Mouse (Mus musculus) midbrain, embryonic 16.5 days (tissue): ENCODE results near the gene Kif1b. TPM values are rescaled to one million over a fixed set of nuclear protein-coding genes. Genes with fewer than 3 reads are reported as not detected.
"Not testable (repeated sequence)": the region's sequence is repeated elsewhere in the genome, so short reads cannot be mapped to it uniquely, and the experiment has no call there.

Experiments used
- ATAC-seq: fragments of 200-750 bp; cut with Nextera tagmentation; 2 replicates; pipeline ENCODE4 v1.8.0; 2017; ENCODE audit warnings: moderate TSS enrichment
- H3K27ac ChIP-seq: fragments of 300-500 bp; sonication (generic); 2 replicates; pipeline ENCODE4 v1.5.1; 2014; ENCODE audit warnings: mild to moderate bottlenecking, low read length, mixed read lengths
- H3K27me3 ChIP-seq: fragments of 300-500 bp; sonication (generic); 2 replicates; pipeline ENCODE4 v1.6.1; 2014; ENCODE audit warnings: low read depth, low read length, mixed read lengths; ENCODE audit not compliant: control insufficient read depth, insufficient read depth
- H3K36me3 ChIP-seq: fragments of 300-500 bp; sonication (generic); 2 replicates; pipeline ENCODE4 v1.6.1; 2014; ENCODE audit warnings: mild to moderate bottlenecking, low read length, moderate library complexity, mixed read lengths; ENCODE audit not compliant: control insufficient read depth, insufficient read depth
- H3K4me1 ChIP-seq: fragments of 300-500 bp; sonication (generic); 2 replicates; pipeline ENCODE4 v1.6.1; 2014; ENCODE audit warnings: mild to moderate bottlenecking, low read length, mixed read lengths; ENCODE audit not compliant: control insufficient read depth, insufficient read depth
- H3K4me2 ChIP-seq: fragments of 300-500 bp; sonication (generic); 2 replicates; pipeline ENCODE4 v1.6.1; 2014; ENCODE audit warnings: mild to moderate bottlenecking, low read length, mixed read lengths
- H3K4me3 ChIP-seq: fragments of 300-500 bp; sonication (generic); 2 replicates; pipeline ENCODE4 v1.5.1; 2014; ENCODE audit warnings: low read depth, mild to moderate bottlenecking, low read length, moderate library complexity, mixed read lengths
- H3K9ac ChIP-seq: fragments of 300-500 bp; sonication (generic); 2 replicates; pipeline ENCODE4 v1.6.1; 2014; ENCODE audit warnings: low read depth, low read length, mixed read lengths
- H3K9me3 ChIP-seq: fragments of 300-500 bp; sonication (generic); replicated peaks from 2 replicates; pipeline ENCODE4 v1.6.1; 2014; ENCODE audit warnings: mild to moderate bottlenecking, low read length, mixed read lengths; ENCODE audit not compliant: control insufficient read depth, poor library complexity, severe bottlenecking
- whole genome bisulfite sequencing: fragments of 180-500 bp; shearing (Covaris S2); extraction: QIAGEN DNeasy Blood & Tissue Kit; methylation state at CpG from one replicate; pipeline ENCODE4 v1.1.7; 2014; 5-methylcytosine and 5-hydroxymethylcytosine counted together
- polyA plus RNA-seq: library from polyadenylated mRNA; unstranded; fragments of >200 nt; fragmentation: Nextera tagmentation; extraction: Ambion mirVana; gene quantifications from 2 replicates; pipeline ENCODE4 v1.2.1, GENCODE M21; 2015

Kif1b gene
- polyA plus RNA-seq, 1 experiment from 2014 or later: 118 TPM

DNA sequence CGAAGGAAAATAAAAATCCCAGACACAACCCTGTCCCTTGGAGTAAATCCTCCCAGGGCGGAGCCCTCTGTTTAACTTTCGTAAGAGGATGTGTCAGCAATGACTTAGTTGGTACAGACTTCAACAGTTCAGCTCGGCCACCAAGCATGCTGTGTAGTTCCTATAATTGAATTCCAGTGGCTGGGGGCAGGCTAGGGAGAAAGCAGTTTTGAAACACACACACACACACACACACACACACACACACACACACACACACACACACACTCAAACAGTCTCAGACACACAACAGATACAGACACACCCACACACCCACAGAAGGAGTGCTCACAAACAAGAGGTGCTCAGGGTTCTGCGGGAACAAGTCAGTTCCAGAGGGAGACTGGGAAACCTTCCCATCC, 135.9 kb downstream of the Kif1b start:
- 76% methylated on average over 5 of the region's 5 CpGs for WGBS
- H3K9me3 ChIP-seq: no peaks in the 10 kb centered on the region
- no peak for ATAC-seq

DNA sequence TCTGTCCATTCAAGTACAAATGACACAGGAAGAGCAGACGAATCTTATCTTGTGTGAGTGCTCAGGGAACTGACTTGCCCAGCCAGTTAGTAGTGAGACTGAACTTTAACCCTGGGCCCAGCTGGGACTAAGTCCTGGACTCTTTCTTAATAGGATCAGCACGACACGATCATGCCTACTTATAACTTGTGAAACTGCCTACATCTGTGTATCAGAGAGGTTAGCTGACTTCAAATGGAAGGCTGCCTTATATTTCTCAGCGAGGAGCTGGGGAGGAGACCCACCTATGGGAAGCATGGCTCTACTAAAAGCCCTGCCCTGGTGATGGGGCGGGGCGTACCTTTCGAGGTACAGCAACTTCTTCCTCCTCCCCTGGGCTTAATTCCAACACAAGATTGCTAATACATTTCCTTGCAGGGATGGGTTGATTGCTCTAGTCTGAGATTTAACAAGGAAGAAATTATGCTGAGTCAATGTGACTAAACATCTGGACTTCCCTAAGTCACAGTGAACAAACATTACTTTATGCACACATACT, 137.0 kb downstream of the Kif1b start:
- Histone ChIP-seq H3K9me3 (no peaks in the 10 kb centered on the region), H3K27me3 (no peaks in the 10 kb centered on the region), H3K4me1 (peaks cover 6% of the 10 kb centered on the region), H3K4me2 (no peak overlapping the region), H3K27ac (no peak overlapping the region; the same call in 1 of the 2 replicates), H3K36me3 (no peaks in the 10 kb centered on the region; the same call in 1 of the 2 replicates), H3K4me3 (no peak overlapping the region), H3K9ac (no peak overlapping the region)
- ATAC-seq: no peak
- 68% methylated on average over 7 of the region's 7 CpGs for WGBS

More for the DNA sequence above, 135.9 kb downstream of the Kif1b start:
- H3K27ac ChIP-seq: no peak overlapping the region
- H3K4me2 ChIP-seq: no peak overlapping the region
- no peaks in the 10 kb centered on the region; the same call in 1 of the 2 replicates for H3K36me3 ChIP-seq
- no peak overlapping the region for H3K4me3 ChIP-seq
- H3K27me3 ChIP-seq: no peaks in the 10 kb centered on the region
- no peaks in the 10 kb centered on the region for H3K4me1 ChIP-seq
- H3K9ac ChIP-seq: no peak overlapping the region

DNA sequence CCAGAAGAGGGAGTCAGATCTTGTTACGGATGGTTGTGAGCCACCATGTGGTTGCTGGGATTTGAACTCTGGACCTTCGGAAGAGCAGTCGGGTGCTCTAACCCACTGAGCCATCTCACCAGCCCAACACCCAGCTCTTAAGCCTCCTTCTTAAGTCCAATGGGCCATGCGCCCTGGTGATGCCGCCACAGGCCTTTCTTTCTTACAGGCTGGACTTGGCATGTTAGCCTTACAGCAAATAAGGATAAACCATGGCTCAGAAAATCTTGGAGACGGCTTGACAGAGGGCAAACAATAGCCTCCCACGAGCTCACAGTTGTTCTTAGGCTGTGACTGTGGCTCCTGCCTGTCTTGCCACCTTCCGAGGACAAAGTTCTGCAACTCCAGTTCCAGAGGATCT, 137.6 kb downstream of the Kif1b start:
- not testable (repeated sequence) for H3K4me2 ChIP-seq, H3K4me3 ChIP-seq, H3K4me1 ChIP-seq, H3K9ac ChIP-seq, H3K36me3 ChIP-seq, ATAC-seq, H3K27ac ChIP-seq, H3K27me3 ChIP-seq, H3K9me3 ChIP-seq
- WGBS: 62% methylated on average over 7 of the region's 8 CpGs

DNA sequence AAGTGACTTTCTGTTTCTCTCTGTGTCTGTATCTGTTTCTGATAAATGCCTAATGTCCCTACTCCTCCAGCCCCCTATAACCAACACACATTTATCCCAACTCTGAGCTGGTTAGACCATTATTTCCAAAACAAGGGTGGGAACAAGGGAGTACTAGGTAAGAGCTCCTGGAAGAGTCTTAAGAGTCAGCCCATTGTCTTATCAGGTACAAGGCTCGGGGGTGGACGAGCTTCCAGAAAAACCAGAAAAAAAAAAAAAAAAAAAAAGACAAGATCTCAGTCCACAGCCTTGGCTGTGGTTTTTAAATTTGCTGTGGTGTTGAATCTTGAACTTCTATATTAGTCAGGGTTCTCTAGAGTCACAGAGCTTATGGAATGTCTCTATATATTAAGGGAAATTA, 139.5 kb downstream of the Kif1b start:
- Histone ChIP-seq H3K36me3 (peaks cover 3% of the 10 kb centered on the region; the same call in 1 of the 2 replicates), H3K4me1 (peaks cover 9% of the 10 kb centered on the region), H3K4me2 (no peak overlapping the region), H3K9ac (no peak overlapping the region), H3K9me3 (no peaks in the 10 kb centered on the region), H3K27ac (no peak overlapping the region), H3K4me3 (no peak overlapping the region), H3K27me3 (no peaks in the 10 kb centered on the region)
- WGBS: 80% methylated on average over 2 of the region's 2 CpGs
- no peak for ATAC-seq

DNA sequence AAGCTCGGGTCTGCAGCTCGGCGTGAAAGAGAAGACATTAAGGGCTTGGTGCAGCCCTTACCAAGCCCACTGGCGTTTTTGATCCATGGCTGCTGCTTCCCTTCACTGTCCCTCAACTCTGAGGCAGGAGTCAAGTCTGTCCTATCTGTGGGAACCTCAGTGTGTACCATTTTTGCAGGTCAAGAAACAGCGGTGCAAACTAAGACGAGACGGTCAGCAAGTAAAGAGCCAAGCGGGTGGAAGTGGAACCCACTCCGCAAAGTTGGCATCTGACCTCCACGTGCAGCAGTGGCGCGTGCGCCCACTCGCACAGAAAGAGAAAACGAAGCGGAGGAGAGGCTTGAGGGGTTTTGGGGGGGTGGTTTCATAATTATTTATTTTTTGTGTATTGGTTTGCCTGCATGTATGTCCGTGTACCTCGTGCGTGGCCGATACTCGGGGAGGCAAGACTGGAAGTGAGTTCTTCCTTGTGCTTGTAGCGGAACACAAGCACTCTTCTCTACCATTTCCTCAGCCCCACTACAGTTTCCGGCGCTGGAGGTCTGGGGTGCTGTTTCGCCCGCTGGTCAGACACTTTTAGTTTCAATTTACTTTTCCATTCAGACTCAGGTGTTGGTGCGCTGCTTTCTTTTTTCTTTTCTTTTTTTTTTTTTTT, 140.4 kb downstream of the Kif1b start:
- peak overlapping the region; percentile 47 for H3K9ac ChIP-seq
- peaks cover 3% of the 10 kb centered on the region; the same call in 1 of the 2 replicates for H3K36me3 ChIP-seq
- H3K4me3 ChIP-seq: peak overlapping the region; percentile 76
- peak overlapping the region; percentile 72 for H3K27ac ChIP-seq
- ATAC-seq: peak; percentile 68
- no peaks in the 10 kb centered on the region for H3K9me3 ChIP-seq
- 3% methylated on average over 27 of the region's 27 CpGs for WGBS
- no peaks in the 10 kb centered on the region for H3K27me3 ChIP-seq
- H3K4me2 ChIP-seq: peak overlapping the region; percentile 78
- peaks cover 9% of the 10 kb centered on the region for H3K4me1 ChIP-seq

DNA sequence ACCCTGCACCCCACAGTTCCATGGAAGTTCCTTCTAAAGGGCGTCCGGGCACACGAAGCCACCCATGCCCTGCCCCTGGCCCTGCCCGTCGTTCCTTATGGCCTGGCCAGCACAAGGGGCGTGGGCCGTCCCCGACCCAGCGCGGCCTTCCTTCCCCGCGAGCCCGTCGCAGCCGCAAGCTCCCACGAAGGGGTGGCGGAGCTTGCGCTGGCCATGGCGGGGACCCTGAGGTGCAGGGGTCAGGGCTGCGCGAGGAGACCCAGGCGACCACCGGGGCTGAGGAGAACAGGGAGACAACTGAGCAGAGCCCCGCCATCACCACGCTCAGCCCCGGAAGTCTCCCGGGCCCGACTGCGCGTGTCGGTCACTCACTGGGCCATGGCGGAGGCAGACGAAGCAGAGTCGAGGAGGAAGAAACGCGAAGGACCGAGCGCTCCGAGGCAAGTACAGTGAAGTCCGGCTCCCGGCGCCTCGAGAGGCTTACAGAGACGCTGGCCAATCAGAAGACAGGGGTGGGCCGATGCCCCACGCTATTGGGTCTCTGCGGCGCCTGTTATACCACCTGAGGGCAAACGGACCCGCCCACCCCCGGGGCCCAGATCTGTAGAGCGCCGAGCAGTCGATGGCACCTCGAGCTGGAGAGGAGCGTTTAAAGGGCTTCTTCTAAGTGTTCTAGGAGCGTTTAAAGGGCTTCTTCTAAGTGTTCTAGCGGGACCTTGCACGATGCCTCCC, 141.1 kb downstream of the Kif1b start, which contains the start of gene Pgd:
TSS of gene Pgd (minus strand) at position 557 of the 732 bp plus-strand sequence.
- H3K36me3 ChIP-seq: peaks cover 5% of the 10 kb centered on the region
- H3K27ac ChIP-seq: peak within 1 kb of the TSS; percentile 72
- H3K9ac ChIP-seq: peak within 1 kb of the TSS; percentile 84
- H3K4me3 ChIP-seq: peak within 1 kb of the TSS; percentile 76
- H3K4me1 ChIP-seq: peaks cover 9% of the 10 kb centered on the region
- H3K4me2 ChIP-seq: peak within 1 kb of the TSS; percentile 78
- H3K9me3 ChIP-seq: no peaks in the 10 kb centered on the region
- under 1% methylated on average over 59 of the region's 59 CpGs for WGBS
- H3K27me3 ChIP-seq: no peaks in the 10 kb centered on the region
- ATAC-seq: peak; percentile 99

DNA sequence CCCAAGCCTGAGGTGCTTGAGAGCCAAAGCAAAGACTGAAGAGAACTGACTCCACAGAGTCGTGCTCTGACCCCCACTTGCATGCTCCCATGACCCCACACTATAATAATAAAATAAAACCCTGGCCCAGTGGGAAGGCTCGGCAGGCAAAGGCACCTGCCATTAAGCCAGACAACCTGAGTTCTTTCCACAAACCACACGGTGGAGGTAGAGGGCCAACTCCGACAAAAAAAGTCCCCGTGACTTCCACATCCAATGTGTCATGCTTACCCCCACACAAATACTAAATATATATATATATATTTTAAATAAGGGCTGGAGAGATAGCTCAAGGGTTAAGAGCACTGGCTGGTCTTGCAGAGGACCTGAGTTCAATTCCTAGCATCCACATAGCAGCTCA, 143.3 kb downstream of the Kif1b start:
- Histone ChIP-seq H3K9ac (no peak overlapping the region), H3K4me1 (peaks cover 9% of the 10 kb centered on the region), H3K4me2 (no peak overlapping the region), H3K27me3 (no peaks in the 10 kb centered on the region), H3K36me3 (peaks cover 20% of the 10 kb centered on the region), H3K4me3 (no peak overlapping the region), H3K9me3 (no peaks in the 10 kb centered on the region), H3K27ac (no peak overlapping the region)
- ATAC-seq: no peak
- whole genome bisulfite sequencing: 71% methylated on average over 5 of the region's 5 CpGs

DNA sequence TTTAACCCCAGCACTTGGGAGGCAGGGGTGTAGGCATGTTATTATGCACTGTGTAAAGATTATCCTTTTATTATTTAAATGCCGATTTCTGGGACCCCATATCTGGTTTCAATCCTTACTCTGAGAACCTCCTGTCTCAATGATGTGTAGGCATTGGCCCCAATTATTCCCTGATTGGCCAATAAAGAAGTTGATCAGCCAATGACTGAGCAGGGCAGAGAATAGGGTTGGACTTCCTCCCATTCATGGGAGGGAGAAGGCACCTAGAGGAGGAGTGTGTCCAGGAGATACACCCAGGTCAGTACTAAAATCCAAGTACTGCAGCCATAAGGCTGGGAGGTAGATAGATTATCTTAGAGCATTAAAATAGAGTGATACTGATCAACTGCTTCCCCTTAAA, 144.3 kb downstream of the Kif1b start:
- Histone ChIP-seq H3K9ac (no peak overlapping the region), H3K27ac (no peak overlapping the region), H3K36me3 (peaks cover 20% of the 10 kb centered on the region), H3K4me1 (peaks cover 9% of the 10 kb centered on the region), H3K9me3 (no peaks in the 10 kb centered on the region), H3K4me3 (no peak overlapping the region), H3K4me2 (no peak overlapping the region), H3K27me3 (no peaks in the 10 kb centered on the region)
- ATAC-seq: no peak
- 70% methylated on average over 1 of the region's 1 CpGs for WGBS

DNA sequence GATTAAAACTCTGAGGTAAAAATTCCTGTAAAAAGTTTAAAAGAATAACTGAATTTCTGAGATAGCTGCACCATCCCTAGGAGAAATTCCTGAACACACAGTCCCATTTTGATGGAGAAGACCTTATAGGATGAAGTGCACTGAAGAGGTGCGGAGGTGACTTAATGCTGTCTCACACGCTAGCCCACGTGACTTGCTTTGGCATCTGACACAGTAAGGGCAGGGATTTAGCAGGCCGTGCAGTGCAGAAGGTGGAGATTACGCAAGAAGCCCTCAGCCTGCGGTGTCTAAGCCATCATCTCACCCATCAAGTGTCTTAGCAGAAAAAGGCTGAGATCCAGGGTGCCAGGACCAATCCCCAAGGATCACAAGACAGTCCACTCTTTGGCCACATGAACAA, 146.3 kb downstream of the Kif1b start:
- peaks cover 9% of the 10 kb centered on the region for H3K4me1 ChIP-seq
- 94% methylated on average over 6 of the region's 6 CpGs for WGBS
- ATAC-seq: no peak
- no peak overlapping the region for H3K4me3 ChIP-seq
- no peak overlapping the region for H3K9ac ChIP-seq
- H3K36me3 ChIP-seq: peaks cover 36% of the 10 kb centered on the region
- no peaks in the 10 kb centered on the region for H3K27me3 ChIP-seq
- no peak overlapping the region for H3K27ac ChIP-seq
- H3K4me2 ChIP-seq: no peak overlapping the region
- no peaks in the 10 kb centered on the region for H3K9me3 ChIP-seq
